Mouse (Mus musculus) kidney, postnatal 4 days (tissue): ENCODE results near the gene Scarb1.
"Not testable (repeated sequence)": the region's sequence is repeated elsewhere in the genome, so short reads cannot be mapped to it uniquely, and the experiment has no call there.

Experiments used
- DNase-seq, 2 experiments: peaks; one replicate each; pipeline ENCODE4 v3.0.0; 2021; ENCODE audit warnings: mixed read lengths in 2 of 2

Scarb1 gene

DNA sequence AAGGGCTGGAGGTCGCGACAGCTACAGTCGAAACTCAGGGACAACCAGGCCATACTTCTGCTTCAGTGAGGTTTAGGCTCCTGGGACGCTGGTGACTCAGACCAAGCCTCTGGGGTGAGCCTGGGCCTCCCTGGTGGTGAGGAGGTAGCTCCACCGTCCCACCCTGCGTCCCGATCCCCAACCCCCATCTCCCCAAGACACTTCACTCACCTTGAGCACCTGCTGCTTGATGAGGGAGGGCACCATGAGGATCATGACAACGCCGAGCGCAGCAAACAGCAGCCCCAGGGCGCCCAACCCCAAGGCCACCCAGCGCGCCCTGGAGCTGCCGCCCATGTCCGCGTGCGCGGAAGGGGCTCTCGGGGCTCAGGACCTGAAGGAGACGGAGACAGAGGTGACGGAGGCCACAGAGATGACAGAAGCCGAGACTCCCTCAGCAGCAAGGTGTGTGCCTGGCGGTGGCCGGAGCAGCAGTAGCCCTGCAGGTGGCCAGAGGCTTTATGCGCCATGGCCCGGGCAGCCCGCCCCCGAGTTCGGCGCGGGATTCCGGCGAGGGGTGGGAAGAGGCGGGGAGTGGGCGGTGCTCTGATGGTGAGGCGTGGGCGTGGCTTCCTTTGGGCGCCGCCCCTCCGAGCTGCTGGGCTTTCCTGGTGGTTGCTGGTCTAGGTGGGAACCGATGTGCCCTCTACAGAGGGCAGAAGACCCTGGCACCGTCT, at the start of gene Scarb1:
Gene Scarb1, minus strand, starts transcription at position 548 of the 716 bp plus-strand sequence.
- peak; percentile 94 to 96 for DNase-seq

GRCm38 (mm10) chr5:125389579-125390441, 48.9 kb upstream of the Scarb1 start, which contains the start of gene Ubc:
Gene Ubc, minus strand, starts transcription at chr5:125390202.
- peak; percentile 90 to 93 for DNase-seq

- DNase-seq, result peak; percentile 88 to 93
These were observed 48.3 kb upstream of the Scarb1 start, which contains the start of gene Gm10382 for GRCm38 (mm10) chr5:125389131-125389578. Gene Gm10382, plus strand, starts transcription at chr5:125389322.

DNA sequence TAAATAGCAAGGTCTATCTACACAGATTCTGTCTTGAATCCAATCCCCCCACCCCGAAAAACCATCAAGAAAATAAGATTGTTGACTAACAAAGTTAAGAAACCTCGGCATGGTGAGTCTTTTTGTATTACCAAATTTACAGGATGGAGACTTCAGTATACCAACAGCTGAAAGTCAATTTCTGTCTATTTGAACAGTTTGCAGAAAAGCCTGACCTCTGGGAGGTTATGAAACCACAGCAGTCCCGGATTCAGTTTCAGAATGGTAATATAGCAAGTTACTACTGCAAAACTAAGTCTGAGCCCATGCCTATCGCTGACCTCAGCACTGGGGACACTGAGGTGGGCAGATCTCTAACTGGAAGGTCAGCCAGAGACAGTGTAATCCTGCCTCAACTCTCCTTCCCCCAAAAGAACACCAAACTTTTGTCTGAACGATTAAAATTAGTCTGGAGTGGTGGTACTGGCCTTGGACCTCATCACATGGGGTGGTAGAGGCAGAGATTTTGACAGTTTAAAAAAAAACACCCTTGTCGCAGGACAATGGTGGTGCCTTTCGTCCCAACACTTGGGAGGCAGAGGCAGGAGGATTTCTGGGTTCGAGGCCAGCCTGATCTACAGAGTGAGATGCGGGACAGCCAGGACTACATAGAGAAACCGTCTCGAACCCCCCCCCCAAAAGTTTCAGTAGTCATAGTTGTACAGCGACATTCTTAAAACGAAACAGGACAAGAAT, 47.6 kb upstream of the Scarb1 start:
- DNase-seq, result no peak

GRCm38 (mm10) chr5:125387295-125387694, 46.4 kb upstream of the Scarb1 start:
- DNase-seq, result not testable (repeated sequence)

DNA sequence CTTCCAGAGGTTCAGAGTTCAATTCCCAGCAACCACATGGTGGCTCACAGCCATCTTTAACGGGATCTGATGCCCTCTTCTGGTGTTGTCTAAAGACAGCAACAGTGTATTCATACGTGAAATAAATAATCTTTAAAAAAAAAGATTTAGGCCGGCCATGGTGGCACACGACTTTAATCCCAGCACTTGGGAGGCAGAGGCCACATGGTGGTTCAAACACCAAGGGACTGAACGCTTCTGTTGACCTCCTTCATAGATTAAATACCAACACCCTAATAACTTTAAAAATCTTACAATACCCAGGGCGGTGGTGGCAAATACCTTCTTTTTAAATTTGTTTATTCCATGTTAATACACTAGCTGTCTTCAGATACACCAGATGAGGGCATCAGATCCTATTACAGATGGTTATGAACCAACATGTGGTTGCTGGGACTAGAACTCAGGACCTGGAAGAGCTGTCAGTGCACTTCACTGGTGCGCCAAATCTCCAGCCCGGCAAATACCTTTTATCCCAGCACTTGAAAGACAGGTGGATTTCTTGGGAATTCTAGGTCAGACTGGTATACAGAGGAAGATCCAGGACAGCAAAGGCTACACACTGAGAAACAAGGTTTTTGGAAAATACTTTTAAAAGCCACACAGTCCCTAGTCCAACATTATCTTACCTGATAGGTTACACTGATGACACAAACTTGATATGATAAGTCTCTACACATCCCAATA, 44.5 kb upstream of the Scarb1 start:
- DNase-seq, result no peak

GRCm38 (mm10) chr5:125384512-125385214, 43.8 kb upstream of the Scarb1 start:
- DNase-seq, result no peak

DNA sequence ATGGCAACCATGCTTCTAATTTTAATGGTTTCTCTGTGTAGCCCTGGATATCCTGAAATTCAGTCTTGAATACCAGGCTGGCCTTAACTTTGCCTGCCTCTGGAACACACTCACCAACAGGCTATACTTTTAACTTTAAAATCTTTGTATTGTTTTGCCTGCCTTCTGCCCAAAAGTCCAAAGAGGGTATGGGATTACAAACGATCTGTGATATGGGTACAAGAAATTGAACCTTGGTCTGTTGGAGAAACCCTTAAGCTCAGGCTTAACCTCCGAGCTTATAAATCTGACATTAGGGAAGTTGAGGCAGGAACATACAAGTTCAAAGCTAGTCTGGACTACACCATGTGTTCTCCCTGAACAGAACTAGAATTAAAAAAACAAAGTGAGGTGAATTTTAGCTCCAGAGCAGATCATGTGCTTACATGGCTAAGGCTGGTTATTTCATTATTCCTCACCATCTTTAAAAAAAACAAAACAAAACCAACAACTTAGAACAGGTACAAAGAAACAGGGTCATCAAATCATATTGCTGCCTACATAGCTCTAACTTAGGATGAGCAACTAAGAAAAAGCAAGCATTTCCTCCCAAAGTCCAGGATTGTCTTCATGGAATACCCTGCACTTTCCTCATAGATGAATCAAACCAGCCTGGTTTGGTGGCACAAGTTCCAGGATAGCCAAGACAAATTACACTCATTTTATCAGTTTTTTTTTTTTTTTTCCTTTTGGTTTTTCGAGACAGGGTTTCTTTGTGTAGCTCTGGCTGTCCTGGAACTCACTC, 42.9 kb upstream of the Scarb1 start:
- no peak for DNase-seq

GRCm38 (mm10) chr5:125382673-125383558, 42.0 kb upstream of the Scarb1 start:
- peak; percentile 67 to 78 for DNase-seq

DNA sequence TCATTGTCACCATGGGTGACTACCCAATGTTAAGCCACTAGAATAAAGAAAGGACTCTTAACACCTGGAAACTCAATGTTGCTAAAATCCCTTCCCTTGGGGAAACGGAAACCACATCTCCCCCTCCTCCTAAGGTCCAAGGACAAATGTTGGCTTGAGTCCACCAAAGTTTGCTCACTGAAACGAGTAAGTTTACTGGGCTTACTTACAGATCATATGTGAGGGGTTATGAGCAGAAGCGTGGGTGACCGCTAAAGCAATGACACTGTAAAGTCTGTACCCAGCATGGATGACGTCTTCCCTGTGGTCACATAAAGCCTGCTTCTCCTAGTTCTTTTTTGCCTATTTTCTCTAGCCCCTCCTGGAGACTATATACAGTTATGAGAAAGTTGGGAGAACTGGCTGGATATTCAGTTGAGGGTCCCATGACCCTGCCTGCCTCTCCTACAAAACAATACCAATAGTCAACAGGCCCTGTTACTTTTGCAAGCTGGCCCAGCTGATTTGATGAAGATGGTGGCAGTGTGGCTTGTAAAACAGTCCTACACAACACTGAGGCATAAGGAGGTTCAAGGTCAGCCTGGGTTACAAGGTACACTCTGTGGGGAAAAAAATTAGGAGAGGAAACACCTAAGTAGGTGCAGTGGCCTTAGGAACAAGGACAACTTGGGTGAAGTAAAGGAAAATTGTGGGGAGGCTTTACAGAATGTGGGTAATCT, 41.2 kb upstream of the Scarb1 start:
- no peak for DNase-seq

- no peak for DNase-seq
These were observed 38.0 kb upstream of the Scarb1 start for GRCm38 (mm10) chr5:125378919-125379318.

- no peak for DNase-seq
These were observed 36.3 kb upstream of the Scarb1 start for GRCm38 (mm10) chr5:125377214-125377613.

GRCm38 (mm10) chr5:125375871-125376270, 35.0 kb upstream of the Scarb1 start:
- no peak for DNase-seq

- no peak for DNase-seq
These were observed 31.1 kb upstream of the Scarb1 start for GRCm38 (mm10) chr5:125372027-125372426.

DNA sequence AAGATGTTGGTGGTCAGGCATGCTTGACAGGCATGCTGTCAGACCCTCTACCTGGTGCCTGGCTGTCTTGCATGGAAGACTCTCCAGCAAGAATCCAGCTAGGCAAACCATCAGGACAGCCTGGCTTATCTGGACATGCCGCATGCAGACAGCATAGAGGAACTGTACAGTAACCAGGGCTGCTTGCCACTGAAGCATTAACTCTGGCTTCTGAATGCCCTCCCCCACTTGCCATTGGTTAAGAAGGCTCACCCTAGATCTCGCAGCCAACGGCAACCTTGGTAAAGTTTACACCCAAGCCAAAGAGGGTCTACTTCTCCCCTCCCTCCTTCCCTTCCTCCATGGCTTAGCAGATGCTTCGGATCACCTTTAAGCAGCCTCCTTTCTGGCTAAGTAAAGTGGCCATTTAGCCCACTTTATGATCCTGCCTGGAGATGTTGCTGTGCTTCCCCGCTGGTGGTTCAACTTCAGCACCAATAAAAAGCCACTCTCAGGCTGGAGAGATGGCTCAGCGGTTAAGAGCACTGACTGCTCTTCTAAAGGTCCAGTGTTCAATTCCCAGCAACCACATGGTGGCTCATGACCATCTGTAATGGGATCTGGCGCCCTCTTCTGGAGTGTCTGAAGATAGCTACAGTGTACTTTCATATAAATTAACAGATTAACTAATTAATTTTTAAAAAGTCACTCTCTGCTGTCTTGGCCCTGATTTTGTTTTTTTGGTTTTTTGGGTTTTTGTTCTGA, 30.2 kb upstream of the Scarb1 start:
- DNase-seq, result no peak

DNA sequence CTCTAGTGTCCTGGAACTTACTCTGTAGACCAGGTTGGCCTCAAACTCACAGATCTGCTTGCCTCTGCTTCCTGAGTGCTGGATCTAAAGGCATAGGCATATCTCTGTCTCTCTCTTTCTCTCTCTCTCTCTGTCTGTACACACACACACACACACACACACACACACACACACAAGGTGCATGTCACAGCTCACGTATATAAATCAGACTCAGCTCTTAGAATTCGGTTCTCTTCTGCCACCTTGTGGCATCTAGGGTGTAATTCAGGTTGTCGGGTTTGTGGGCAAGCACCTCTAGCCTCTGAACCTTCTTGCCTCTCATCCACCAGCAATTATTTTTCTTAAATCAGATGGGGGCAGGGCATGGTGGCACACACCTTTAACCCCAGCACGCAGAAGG, 27.7 kb upstream of the Scarb1 start:
- peak; percentile 68 to 77 for DNase-seq

GRCm38 (mm10) chr5:125368156-125368555, 27.3 kb upstream of the Scarb1 start:
- no peak for DNase-seq

DNA sequence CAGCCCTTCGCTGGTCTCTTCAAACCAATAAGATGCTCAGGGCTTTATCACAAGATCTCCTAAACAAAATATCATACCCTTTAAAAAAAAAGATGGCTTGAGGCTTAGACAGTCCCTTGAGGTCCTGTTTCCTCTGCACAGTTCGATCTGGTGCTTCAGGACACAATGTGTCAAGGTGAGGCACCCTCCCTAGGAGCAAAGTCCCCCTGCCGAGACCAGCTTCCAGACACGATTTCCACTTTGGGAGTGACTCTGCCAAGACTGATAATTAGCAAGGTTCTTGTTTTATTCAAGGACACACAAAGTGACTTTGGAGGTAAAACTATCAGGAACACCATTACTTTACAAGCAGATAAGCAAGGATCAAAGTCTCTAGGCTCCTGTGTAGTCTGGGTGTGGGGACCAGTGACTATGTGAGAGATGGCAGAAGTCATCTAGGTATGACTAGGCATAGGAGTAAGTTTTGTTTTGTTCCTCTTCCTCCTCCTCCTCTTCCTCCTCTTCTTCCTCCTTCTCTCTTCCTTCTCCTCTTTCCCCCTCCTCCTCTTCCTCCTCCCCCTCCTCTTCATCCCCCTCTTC, 24.0 kb upstream of the Scarb1 start:
- no peak for DNase-seq
